Mouse (Mus musculus) midbrain, embryonic 15.5 days (tissue): ENCODE measurements around the gene Bscl2. TPM values are rescaled to one million over a fixed set of nuclear protein-coding genes. Genes with fewer than 3 reads are reported as not detected.
"Not testable (repeated sequence)": the region's sequence is repeated elsewhere in the genome, so short reads cannot be mapped to it uniquely, and the experiment has no call there.

Experiments used
- ATAC-seq: fragments of 200-750 bp; cut with Nextera tagmentation; replicated peaks from 2 replicates; pipeline ENCODE4 v1.8.0; 2017; ENCODE audit warnings: moderate TSS enrichment
- H3K27ac ChIP-seq: fragments of 300-500 bp; sonication (generic); 2 replicates; pipeline ENCODE4 v1.5.1; 2015; ENCODE audit warnings: mild to moderate bottlenecking, inconsistent platforms
- H3K27me3 ChIP-seq: fragments of 300-500 bp; sonication (generic); replicated peaks from 2 replicates; pipeline ENCODE4 v1.6.1; 2015; ENCODE audit warnings: inconsistent platforms
- H3K36me3 ChIP-seq: fragments of 300-500 bp; sonication (generic); replicated peaks from 2 replicates; pipeline ENCODE4 v1.6.1; 2015; ENCODE audit warnings: inconsistent platforms
- H3K4me1 ChIP-seq: fragments of 300-500 bp; sonication (generic); 2 replicates; pipeline ENCODE4 v1.6.1; 2015; ENCODE audit warnings: inconsistent platforms
- H3K4me2 ChIP-seq: fragments of 300-500 bp; sonication (generic); 2 replicates; pipeline ENCODE4 v1.6.1; 2015; ENCODE audit warnings: inconsistent platforms, mild to moderate bottlenecking, moderate library complexity
- H3K4me3 ChIP-seq: fragments of 300-500 bp; sonication (generic); 2 replicates; pipeline ENCODE4 v1.5.1; 2015; ENCODE audit warnings: mild to moderate bottlenecking, inconsistent platforms
- H3K9ac ChIP-seq: fragments of 300-500 bp; sonication (generic); 2 replicates; pipeline ENCODE4 v1.6.1; 2015; ENCODE audit warnings: mild to moderate bottlenecking, inconsistent platforms
- H3K9me3 ChIP-seq: fragments of 300-500 bp; sonication (generic); 2 replicates; pipeline ENCODE4 v1.6.1; 2016; ENCODE audit warnings: inconsistent platforms
- WGBS: fragments of 180-500 bp; shearing (Covaris S2); methylation state at CpG from one replicate; pipeline ENCODE4 v1.1.7; 2015; ENCODE audit warnings: mixed read lengths; 5-methylcytosine and 5-hydroxymethylcytosine counted together
- polyA plus RNA-seq: library from polyadenylated mRNA; unstranded; fragments of >200 nt; fragmentation: Nextera tagmentation; extraction: Ambion mirVana; gene quantifications from 2 replicates; pipeline ENCODE4 v1.2.1, GENCODE M21; 2015

Bscl2 gene
- polyA plus RNA-seq, 1 experiment from 2014 or later: 100 TPM

GRCm38 (mm10) chr19:8881034-8881392 is 43.7 kb downstream of the Bscl2 start:
- Histone ChIP-seq H3K36me3 (0 out of 2 replicates have a peak, but pooled peaks cover 4% of the 10 kb centered on the region), H3K4me2 (peak overlapping the region; percentile 76), H3K9ac (peak overlapping the region; percentile 79), H3K4me3 (peak overlapping the region; percentile 65), H3K9me3 (no peaks in the 10 kb centered on the region), H3K27me3 (no peaks in the 10 kb centered on the region), H3K27ac (peak overlapping the region; percentile 84; the same call in 1 of the 2 replicates), H3K4me1 (peaks cover 15% of the 10 kb centered on the region)
- 9% methylated on average over 3 of the region's 3 CpGs for WGBS
- peak; percentile 26; the same call in 1 of the 2 replicates for ATAC-seq

GRCm38 (mm10) chr19:8883616-8884015 is 46.3 kb downstream of the Bscl2 start, which contains the start of the genes Lbhd1 and Gm49403:
TSS of gene Lbhd1 (plus strand) at chr19:8883732.
TSS of gene Gm49403 (plus strand) at chr19:8883930.
- Histone ChIP-seq H3K9me3 (no peaks in the 10 kb centered on the region), H3K27ac (no peak within 1 kb of the TSS), H3K27me3 (no peaks in the 10 kb centered on the region), H3K4me3 (no peak within 1 kb of the TSS), H3K4me1 (peaks cover 22% of the 10 kb centered on the region), H3K4me2 (no peak within 1 kb of the TSS), H3K36me3 (no peaks in the 10 kb centered on the region), H3K9ac (no peak within 1 kb of the TSS)
- no peak for ATAC-seq
- WGBS: 71% methylated on average over 3 of the region's 3 CpGs

GRCm38 (mm10) chr19:8886916-8887584 is 49.8 kb downstream of the Bscl2 start:
- Histone ChIP-seq H3K36me3 (0 out of 2 replicates have a peak, but pooled peaks cover 6% of the 10 kb centered on the region), H3K4me1 (peaks cover 15% of the 10 kb centered on the region), H3K9me3 (no peaks in the 10 kb centered on the region), H3K27me3 (no peaks in the 10 kb centered on the region), H3K9ac (no peak overlapping the region), H3K4me2 (0 out of 2 replicates have a peak overlapping the region, but pooled peaks have one; percentile 79), H3K4me3 (no peak overlapping the region), H3K27ac (no peak overlapping the region)
- WGBS: 47% methylated on average over 1 of the region's 1 CpGs
- no peak for ATAC-seq

- WGBS: 14% methylated on average over 19 of the region's 19 CpGs
Observed at GRCm38 (mm10) chr19:8887585-8888463, 50.6 kb downstream of the Bscl2 start.

GRCm38 (mm10) chr19:8888511-8889385 is 51.5 kb downstream of the Bscl2 start, which contains the start of the genes 1810009A15Rik and Gm49416:
TSS of gene 1810009A15Rik (plus strand) at chr19:8888853.
TSS of gene Gm49416 (plus strand) at chr19:8888926.
- peaks cover 25% of the 10 kb centered on the region for H3K4me1 ChIP-seq
- H3K9ac ChIP-seq: peak within 1 kb of the TSS; percentile 61
- no peaks in the 10 kb centered on the region for H3K9me3 ChIP-seq
- WGBS: 1% methylated on average over 58 of the region's 58 CpGs
- no peaks in the 10 kb centered on the region for H3K27me3 ChIP-seq
- H3K4me2 ChIP-seq: peak within 1 kb of the TSS; percentile 79
- peak within 1 kb of the TSS; percentile 65 for H3K4me3 ChIP-seq
- peak; percentile 96 for ATAC-seq
- 0 out of 2 replicates have a peak, but pooled peaks cover 6% of the 10 kb centered on the region for H3K36me3 ChIP-seq
- peak within 1 kb of the TSS; percentile 85 for H3K27ac ChIP-seq

More at GRCm38 (mm10) chr19:8887585-8888463, 50.6 kb downstream of the Bscl2 start:
- peaks cover 20% of the 10 kb centered on the region for H3K4me1 ChIP-seq
- H3K36me3 ChIP-seq: 0 out of 2 replicates have a peak, but pooled peaks cover 6% of the 10 kb centered on the region
- ATAC-seq: no peak
- peak overlapping the region; percentile 79 for H3K4me2 ChIP-seq
- H3K4me3 ChIP-seq: peak overlapping the region; percentile 65
- no peaks in the 10 kb centered on the region for H3K27me3 ChIP-seq
- H3K27ac ChIP-seq: peak overlapping the region; percentile 85
- H3K9me3 ChIP-seq: no peaks in the 10 kb centered on the region
- H3K9ac ChIP-seq: peak overlapping the region; percentile 61

- Histone ChIP-seq H3K9me3 (no peaks in the 10 kb centered on the region), H3K27ac (peak within 1 kb of the TSS; percentile 91), H3K27me3 (no peaks in the 10 kb centered on the region), H3K4me1 (peaks cover 37% of the 10 kb centered on the region), H3K4me3 (peak within 1 kb of the TSS; percentile 93), H3K4me2 (peak within 1 kb of the TSS; percentile 96), H3K36me3 (0 out of 2 replicates have a peak, but pooled peaks cover 13% of the 10 kb centered on the region), H3K9ac (peak within 1 kb of the TSS; percentile 96)
- peak; percentile 48 for ATAC-seq
- 2% methylated on average over 54 of the region's 54 CpGs for whole genome bisulfite sequencing
Observed at GRCm38 (mm10) chr19:8892829-8893766, 55.8 kb downstream of the Bscl2 start, which contains the start of gene Ints5. TSS of gene Ints5 (plus strand) at chr19:8893005.

GRCm38 (mm10) chr19:8895397-8895960 is 58.2 kb downstream of the Bscl2 start:
- Histone ChIP-seq H3K4me1 (peaks cover 45% of the 10 kb centered on the region), H3K9ac (no peak overlapping the region), H3K4me3 (no peak overlapping the region), H3K27ac (no peak overlapping the region), H3K27me3 (no peaks in the 10 kb centered on the region), H3K4me2 (no peak overlapping the region), H3K36me3 (0 out of 2 replicates have a peak, but pooled peaks cover 9% of the 10 kb centered on the region), H3K9me3 (no peaks in the 10 kb centered on the region)
- no peak for ATAC-seq
- WGBS: 90% methylated on average over 9 of the region's 9 CpGs

- H3K27ac ChIP-seq, H3K27me3 ChIP-seq, H3K4me3 ChIP-seq, H3K9ac ChIP-seq, H3K36me3 ChIP-seq, ATAC-seq, H3K4me2 ChIP-seq, H3K9me3 ChIP-seq: not testable (repeated sequence)
- 93% methylated on average over 5 of the region's 5 CpGs for WGBS
- peaks cover 45% of the 10 kb centered on the region for H3K4me1 ChIP-seq
Observed at GRCm38 (mm10) chr19:8896231-8896630, 59.0 kb downstream of the Bscl2 start.

GRCm38 (mm10) chr19:8897211-8897864 is 60.1 kb downstream of the Bscl2 start:
- Histone ChIP-seq H3K4me2 (peak overlapping the region; percentile 78), H3K4me3 (peak overlapping the region; percentile 62), H3K9ac (peak overlapping the region; percentile 38), H3K4me1 (peaks cover 45% of the 10 kb centered on the region), H3K27ac (peak overlapping the region; percentile 77)
- H3K9me3 ChIP-seq, H3K36me3 ChIP-seq, H3K27me3 ChIP-seq: not testable (repeated sequence)
- ATAC-seq: peak; percentile 64
- WGBS: 20% methylated on average over 21 of the region's 21 CpGs

GRCm38 (mm10) chr19:8897865-8898495 is 60.7 kb downstream of the Bscl2 start, which contains the start of gene Ganab:
TSS of gene Ganab (plus strand) at chr19:8898071.
- peaks cover 41% of the 10 kb centered on the region for H3K4me1 ChIP-seq
- peak within 1 kb of the TSS; percentile 78 for H3K4me2 ChIP-seq
- peak; percentile 99 for ATAC-seq
- H3K27me3 ChIP-seq: no peaks in the 10 kb centered on the region
- H3K9me3 ChIP-seq: no peaks in the 10 kb centered on the region
- under 1% methylated on average over 53 of the region's 53 CpGs for WGBS
- H3K27ac ChIP-seq: peak within 1 kb of the TSS; percentile 83
- peak within 1 kb of the TSS; percentile 62 for H3K4me3 ChIP-seq
- peaks cover 15% of the 10 kb centered on the region for H3K36me3 ChIP-seq
- peak within 1 kb of the TSS; percentile 80 for H3K9ac ChIP-seq
